Comparison of ENCODE assay signal across 26 mouse cellular contexts in genomic region chr19:49359642-49360041, GRCm38 (mm10).
DNase-seq lines count a peak whose midpoint lies in the region; ATAC-seq lines count a peak whose summit lies in the region.
"Had no signal": no experiment of that assay in that cellular context is flagged by ENCODE, and none has a peak within 500 bp of the region (broad histone marks: within the 10 kb centered on the region; RNA-seq: fewer than 3 reads in every experiment).

No protein-coding gene starts in this region.

- H3K9me3 ChIP-seq in hindbrain, embryonic 11.5 days (ENCODE audit: control insufficient read depth, low read length) = no peaks in the 10 kb centered on the region
- H3K9me3 ChIP-seq: forebrain, embryonic 10.5 days; heart, embryonic 10.5 days; intestine, embryonic 15.5 days; limb, embryonic 12.5 days; liver, embryonic 13.5 days; midbrain, embryonic 13.5 days had no signal

- H3K9ac ChIP-seq in hindbrain, embryonic 11.5 days (ENCODE audit: low read depth, low read length) = no peak overlapping the region
- H3K9ac ChIP-seq: intestine, embryonic 15.5 days; limb, embryonic 12.5 days; liver, embryonic 13.5 days; midbrain, embryonic 13.5 days had no signal

- no peaks in the 10 kb centered on the region for H3K36me3 ChIP-seq in hindbrain, embryonic 11.5 days (ENCODE audit: control insufficient read depth, insufficient read depth, low read length)
- H3K36me3 ChIP-seq: forebrain, embryonic 10.5 days; heart, embryonic 10.5 days; intestine, embryonic 15.5 days; limb, embryonic 12.5 days; liver, embryonic 13.5 days; midbrain, embryonic 13.5 days had no signal

- WGBS in hindbrain, embryonic 11.5 days = 81% methylated on average over 3 of the region's 3 CpGs

- H3K27me3 ChIP-seq in hindbrain, embryonic 11.5 days (ENCODE audit: control insufficient read depth, insufficient read depth, low read length) = no peaks in the 10 kb centered on the region
- H3K27me3 ChIP-seq: intestine, embryonic 15.5 days; limb, embryonic 12.5 days; liver, embryonic 13.5 days; megakaryocyte, embryonic 14.5 days; midbrain, embryonic 13.5 days had no signal

- ATAC-seq in hindbrain, embryonic 11.5 days (ENCODE audit: low FRiP score) = no peak
- ATAC-seq: forebrain, embryonic 16.5 days; hindbrain, embryonic 16.5 days; intestine, embryonic 15.5 days; midbrain, embryonic 13.5 days had no signal

- H3K27ac ChIP-seq in hindbrain, embryonic 11.5 days (ENCODE audit: low read depth, low read length) = no peak overlapping the region
- H3K27ac ChIP-seq: forebrain, embryonic 10.5 days; heart, embryonic 10.5 days; intestine, embryonic 15.5 days; limb, embryonic 12.5 days; liver, embryonic 13.5 days; midbrain, embryonic 13.5 days had no signal

- no peaks in the 10 kb centered on the region for H3K4me1 ChIP-seq in hindbrain, embryonic 11.5 days (replicated peaks; ENCODE audit: control insufficient read depth, insufficient read depth, low read length)
- H3K4me1 ChIP-seq: forebrain, embryonic 10.5 days; heart, embryonic 10.5 days; intestine, embryonic 15.5 days; limb, embryonic 12.5 days; liver, embryonic 13.5 days; megakaryocyte, embryonic 14.5 days; midbrain, embryonic 13.5 days had no signal

- peak; percentile 20 to 66 for DNase-seq in frontal cortex, adult 2 months (ENCODE audit: extremely low spot score in 1 of 2, low spot score in 1 of 2)
- no peak for DNase-seq in frontal cortex, postnatal 10 days (ENCODE audit: low spot score in 2 of 2)
- peak; percentile 59 for DNase-seq in right cerebral cortex, adult 18-20 months
- DNase-seq in right cerebral cortex, postnatal 25 days = no peak
- DNase-seq in layer of hippocampus, adult 8-10 months (ENCODE audit: low spot score in 2 of 2) = peak; percentile 56 to 65
- peak; percentile 7 to 8 for DNase-seq in right cerebral cortex, postnatal 36 days (ENCODE audit: low spot score in 2 of 2)
- DNase-seq in hindbrain, embryonic 11.5 days (ENCODE audit: low spot score) = no peak
- no peak for DNase-seq in adrenal gland, postnatal 25 days
- DNase-seq: adrenal gland, postnatal 10 days; cerebellum, adult 11 months; cerebellum, adult 9-11 months; gastrocnemius, postnatal 10 days; kidney, adult 9 months; kidney, postnatal 14 days; liver, embryonic 13.5 days; lung, adult 2 months; spleen, adult 18-20 months; thymus, postnatal 14 days had no signal

- H3K4me3 ChIP-seq in hindbrain, embryonic 11.5 days (ENCODE audit: low read depth, low read length) = no peak overlapping the region
- H3K4me3 ChIP-seq: forebrain, embryonic 10.5 days; heart, embryonic 10.5 days; intestine, embryonic 15.5 days; limb, embryonic 12.5 days; liver, embryonic 13.5 days; megakaryocyte, embryonic 14.5 days; midbrain, embryonic 13.5 days had no signal

- H3K4me2 ChIP-seq in hindbrain, embryonic 11.5 days (replicated peaks; ENCODE audit: low read depth, low read length) = no peak overlapping the region
- H3K4me2 ChIP-seq: intestine, embryonic 15.5 days; limb, embryonic 12.5 days; liver, embryonic 13.5 days; midbrain, embryonic 13.5 days had no signal

Comparison
In these comparisons a context has a peak if more than half of its experiments do, and no peak if none do; other contexts are left out.
1. DNase-seq: peak in frontal cortex, adult 2 months (2 of 2), right cerebral cortex, adult 18-20 months (single experiment), layer of hippocampus, adult 8-10 months (2 of 2) and right cerebral cortex, postnatal 36 days (2 of 2); none in frontal cortex, postnatal 10 days (0 of 2), right cerebral cortex, postnatal 25 days (single experiment), hindbrain, embryonic 11.5 days (single experiment) and adrenal gland, postnatal 25 days (single experiment).